Mouse (Mus musculus): Measurements from ENCODE around the gene Smim27. TPM values are rescaled to one million over a fixed set of nuclear protein-coding genes. Genes with fewer than 3 reads are reported as not detected.

Gene Smim27
- total RNA-seq, 2 experiments from 2014 or later: 45.8 to 47.7 TPM

Other genes with a start within 250 kb of the Smim27 start
- gene Aco1, start 126.5 kb upstream of the Smim27 start, total RNA-seq (2021): 10 to 100 TPM; 13.1 to 15.1 TPM
- gene Ddx58, start 29.8 kb upstream of the Smim27 start, total RNA-seq (2021): 1 to 10 TPM; 1.6 to 2.8 TPM
- gene Topors, start 271 bp downstream of the Smim27 start, total RNA-seq (2021): 1 to 10 TPM; 7.2 to 7.7 TPM
- 100 to 1,000 TPM; 251 to 279 TPM for gene Ndufb6, start 9.8 kb downstream of the Smim27 start, total RNA-seq (2021)
- not detected for gene Tmem215, start 202.6 kb downstream of the Smim27 start, total RNA-seq (2021)